Mouse (Mus musculus): ENCODE measurements around the gene Cfc1. TPM values are rescaled to one million over a fixed set of nuclear protein-coding genes. Genes with fewer than 3 reads are reported as not detected.

Gene Cfc1
- polyA plus RNA-seq (2017; shearing (Covaris generic)) = 0.17 TPM

GRCm38 (mm10) chr1:34535043-34535698, at the start of gene Cfc1:
Cfc1 (plus strand) TSS chr1:34535648.

GRCm38 (mm10) chr1:34560843-34561242, 25.4 kb downstream of the Cfc1 start, which contains the start of gene Prss40:
Prss40 (minus strand) TSS chr1:34560943.

GRCm38 (mm10) chr1:34578851-34579781, 43.7 kb downstream of the Cfc1 start, which contains the start of gene Amer3:
Amer3 (plus strand) TSS chr1:34579657.

Other genes with a start within 250 kb of the Cfc1 start
- 55.5 TPM for gene Ccdc115, start 96.0 kb upstream of the Cfc1 start, polyA plus RNA-seq (2017; shearing (Covaris generic))
- 148 TPM for gene Imp4, start 95.8 kb upstream of the Cfc1 start, polyA plus RNA-seq (2017; shearing (Covaris generic))
- gene Ptpn18, start 75.9 kb upstream of the Cfc1 start, polyA plus RNA-seq (2017; shearing (Covaris generic)) = 272 TPM
- not detected for gene Prss39, start 37.2 kb upstream of the Cfc1 start, polyA plus RNA-seq (2017; shearing (Covaris generic))
- gene Prss40, start 25.3 kb downstream of the Cfc1 start, polyA plus RNA-seq (2017; shearing (Covaris generic)) = not detected
- gene Amer3, start 44.0 kb downstream of the Cfc1 start, polyA plus RNA-seq (2017; shearing (Covaris generic)) = not detected